Mouse (Mus musculus) Muller cell, postnatal 12 days (primary cell): ENCODE data around the gene Fads2.

Source experiments
- DNase-seq: peaks from one replicate; pipeline ENCODE4 v3.0.0-alpha.2; 2015; ENCODE audit errors: inconsistent ontology term

Fads2 gene

GRCm38 (mm10) chr19:10062292-10062691 is 39.3 kb downstream of the Fads2 start:
- DNase-seq = no peak

GRCm38 (mm10) chr19:10061624-10062023 is 39.9 kb downstream of the Fads2 start:
- DNase-seq = no peak

GRCm38 (mm10) chr19:10060783-10061590 is 40.6 kb downstream of the Fads2 start:
- DNase-seq = no peak

GRCm38 (mm10) chr19:10059911-10060567 is 41.5 kb downstream of the Fads2 start:
- DNase-seq = no peak

- DNase-seq = no peak
These were observed 42.6 kb downstream of the Fads2 start for GRCm38 (mm10) chr19:10058876-10059427.

- DNase-seq = no peak
These were observed 43.2 kb downstream of the Fads2 start for GRCm38 (mm10) chr19:10058352-10058825.

GRCm38 (mm10) chr19:10057486-10058351 is 43.8 kb downstream of the Fads2 start:
- DNase-seq = no peak

GRCm38 (mm10) chr19:10056686-10057085 is 44.9 kb downstream of the Fads2 start:
- DNase-seq = no peak

- DNase-seq = no peak
These were observed 45.5 kb downstream of the Fads2 start for GRCm38 (mm10) chr19:10055783-10056660.

- DNase-seq = no peak
These were observed 46.3 kb downstream of the Fads2 start for GRCm38 (mm10) chr19:10055261-10055660.

GRCm38 (mm10) chr19:10054361-10055075 is 47.0 kb downstream of the Fads2 start:
- no peak for DNase-seq

GRCm38 (mm10) chr19:10053692-10054260 is 47.8 kb downstream of the Fads2 start:
- peak; percentile 54 for DNase-seq

GRCm38 (mm10) chr19:10052698-10053097 is 48.8 kb downstream of the Fads2 start:
- DNase-seq = no peak

GRCm38 (mm10) chr19:10050438-10050837 is 51.1 kb downstream of the Fads2 start:
- no peak for DNase-seq

- no peak for DNase-seq
These were observed 52.0 kb downstream of the Fads2 start for GRCm38 (mm10) chr19:10049533-10049932.

GRCm38 (mm10) chr19:10046983-10047382 is 54.6 kb downstream of the Fads2 start:
- DNase-seq = no peak

- peak; percentile 54 for DNase-seq
These were observed 55.2 kb downstream of the Fads2 start for GRCm38 (mm10) chr19:10046346-10046745.

GRCm38 (mm10) chr19:10045707-10046106 is 55.8 kb downstream of the Fads2 start:
- no peak for DNase-seq

- DNase-seq = peak; percentile 91
These were observed 57.9 kb downstream of the Fads2 start for GRCm38 (mm10) chr19:10043643-10044042.

- DNase-seq = no peak
These were observed 58.7 kb downstream of the Fads2 start for GRCm38 (mm10) chr19:10042816-10043215.
